Mouse (Mus musculus) heart, adult 10 weeks (tissue): ENCODE results near the gene Kcnk16. TPM values are rescaled to one million over a fixed set of nuclear protein-coding genes. Genes with fewer than 3 reads are reported as not detected.

Experiments used
- polyA plus RNA-seq: library from polyadenylated mRNA; stranded (reverse); fragments of 350-450 nt; fragmentation: Illumina TruSeq; extraction: RNeasy Lipid Tissue Mini Kit (QIAGEN cat#74804); gene quantifications from one replicate; pipeline ENCODE4 v1.2.3, GENCODE M21; 2014; ENCODE audit warnings: low read depth, low replicate concordance

Gene Kcnk16
- polyA plus RNA-seq: not detected

DNA sequence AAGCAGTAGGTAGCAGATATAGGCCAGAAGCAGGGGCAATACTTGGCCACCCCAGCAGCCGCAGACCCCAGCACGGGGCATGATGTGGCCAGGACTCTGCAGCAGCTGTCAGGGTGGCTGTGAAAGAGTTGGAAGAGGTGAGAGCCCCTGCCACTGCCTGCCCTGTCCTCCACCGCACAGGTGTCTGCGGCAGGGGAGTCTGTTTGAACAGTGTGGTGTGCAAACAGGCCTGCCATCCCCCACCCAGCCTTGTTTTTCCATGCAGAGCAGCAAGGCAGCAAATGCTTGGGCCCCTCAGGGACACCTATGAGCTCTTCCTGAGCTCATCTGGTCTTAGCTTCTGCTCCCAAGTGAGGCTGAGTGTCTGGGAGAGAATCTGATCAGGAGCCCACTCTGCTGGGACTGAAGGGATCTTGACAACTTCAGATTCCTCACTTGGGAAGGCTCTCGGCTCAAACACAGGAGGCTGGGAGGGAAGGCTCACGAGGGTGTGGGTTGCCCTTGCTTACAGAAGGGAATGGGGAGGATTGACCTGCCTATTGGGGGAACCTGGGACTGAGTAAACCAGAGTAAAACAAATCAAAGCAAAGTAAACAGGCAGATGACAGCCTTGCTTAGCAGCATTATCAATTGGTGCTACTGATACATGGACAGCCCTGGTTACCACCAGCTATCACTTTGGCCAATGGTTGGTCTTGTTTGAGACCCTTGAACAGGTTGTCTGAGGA lies at the start of gene Kcnk16:
Kcnk16 (minus strand) TSS at position 118 of the 728 bp plus-strand sequence.

GRCm38 (mm10) chr14:20294117-20294892 lies 25.3 kb upstream of the Kcnk16 start, which contains the start of gene Nudt13:
TSS of gene Nudt13 (plus strand) at chr14:20294697.

Other genes starting within 250 kb of the Kcnk16 start
- gene Saysd1, start 130.7 kb downstream of the Kcnk16 start, polyA plus RNA-seq: 4.4 TPM
- gene Kcnk5, start 87.4 kb downstream of the Kcnk16 start, polyA plus RNA-seq: 1.3 TPM
- 35.0 TPM for gene Nudt13, start 25.5 kb upstream of the Kcnk16 start, polyA plus RNA-seq
- gene Ecd, start 78.9 kb upstream of the Kcnk16 start, polyA plus RNA-seq: 23.3 TPM
- gene Fam149b, start 79.0 kb upstream of the Kcnk16 start, polyA plus RNA-seq: 41.0 TPM
- 20.8 TPM for gene Dnajc9, start 119.7 kb upstream of the Kcnk16 start, polyA plus RNA-seq
- 86.2 TPM for gene Mrps16, start 124.4 kb upstream of the Kcnk16 start, polyA plus RNA-seq
- gene Cfap70, start 183.0 kb upstream of the Kcnk16 start, polyA plus RNA-seq: not detected
- gene Anxa7, start 210.9 kb upstream of the Kcnk16 start, polyA plus RNA-seq: 68.7 TPM
- 0.24 TPM for gene Mss51, start 227.7 kb upstream of the Kcnk16 start, polyA plus RNA-seq